Comparison of ENCODE assay signal across 8 mouse cellular contexts in the genomic region with DNA sequence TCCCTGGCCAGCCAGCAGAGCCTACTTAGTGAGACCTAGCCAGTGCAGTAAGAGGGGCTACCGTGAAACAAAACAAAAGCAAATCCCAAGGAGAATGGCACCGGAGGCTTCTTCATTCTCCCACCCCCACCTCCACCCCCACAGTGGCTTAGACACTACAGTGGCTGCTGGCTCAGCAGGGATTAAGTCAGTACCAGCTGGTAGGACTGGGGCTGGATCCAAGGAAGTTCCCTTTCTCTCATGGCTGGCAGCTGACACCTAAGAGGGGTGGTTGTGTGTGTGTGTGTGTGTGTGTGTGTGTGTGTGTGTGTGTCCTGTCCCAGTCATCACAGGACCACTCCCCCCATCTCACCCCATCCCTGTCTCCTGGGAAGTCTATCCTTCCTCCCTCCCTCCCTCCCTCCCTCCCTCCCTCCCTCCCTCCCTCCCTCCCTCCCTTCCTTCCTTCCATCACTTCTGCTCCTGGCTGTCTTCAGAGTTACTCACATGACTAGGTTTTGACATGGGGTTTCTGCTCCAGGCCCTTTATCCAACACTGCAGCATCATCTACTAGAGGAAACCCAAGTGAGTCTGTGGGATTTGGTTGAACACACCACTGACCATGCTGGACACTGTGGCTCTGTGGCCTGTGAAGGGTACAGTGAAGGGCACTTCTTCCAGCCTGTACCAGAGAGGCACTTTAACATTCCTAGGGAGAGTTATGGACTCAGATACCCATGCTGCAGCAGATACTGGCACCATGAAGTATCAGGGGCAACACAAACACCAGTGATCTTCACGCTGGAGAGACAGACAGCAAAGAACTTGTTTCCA.
DNase-seq lines count a peak whose midpoint lies in the region; ATAC-seq and TF ChIP-seq lines count a peak whose summit lies in the region.
"Not testable (repeated sequence)": the region's sequence is repeated elsewhere in the genome, so short reads cannot be mapped to it uniquely, and the experiment has no call there.

No protein-coding gene starts in this region.

- H3K4me2 ChIP-seq in forebrain, embryonic 13.5 days; heart, postnatal 0 days (ENCODE audit: low read depth, low read length); intestine, embryonic 14.5 days (ENCODE audit: low read length); lung, postnatal 0 days (replicated peaks; ENCODE audit: low read depth, low read length); midbrain, embryonic 16.5 days (ENCODE audit: low read length); stomach, embryonic 15.5 days: not testable (repeated sequence)

- H3K9me3 ChIP-seq in forebrain, embryonic 13.5 days (replicated peaks); heart, postnatal 0 days (replicated peaks; ENCODE audit: control insufficient read depth, low read length); intestine, embryonic 14.5 days (ENCODE audit: control insufficient read depth, low read length); lung, postnatal 0 days (ENCODE audit: low read length); midbrain, embryonic 16.5 days (replicated peaks; ENCODE audit: control insufficient read depth, low read length, poor library complexity, severe bottlenecking); stomach, embryonic 15.5 days: not testable (repeated sequence)

- not testable (repeated sequence) for H3K4me1 ChIP-seq in forebrain, embryonic 13.5 days; heart, postnatal 0 days (ENCODE audit: control insufficient read depth, insufficient read depth); intestine, embryonic 14.5 days (replicated peaks; ENCODE audit: control insufficient read depth, insufficient read depth, low read length); lung, postnatal 0 days (ENCODE audit: insufficient read depth, low read depth, low read length); midbrain, embryonic 16.5 days (ENCODE audit: control insufficient read depth, insufficient read depth, low read length); stomach, embryonic 15.5 days

- 77% methylated on average over 1 of the region's 3 CpGs for WGBS in forebrain, embryonic 13.5 days
- WGBS in heart, postnatal 0 days = 76% methylated on average over 1 of the region's 3 CpGs
- 87% methylated on average over 1 of the region's 3 CpGs for WGBS in intestine, embryonic 14.5 days
- WGBS in lung, postnatal 0 days = 79% methylated on average over 1 of the region's 3 CpGs
- 97% methylated on average over 1 of the region's 3 CpGs for WGBS in midbrain, embryonic 16.5 days
- WGBS in stomach, embryonic 15.5 days = 95% methylated on average over 1 of the region's 3 CpGs

- H3K27ac ChIP-seq in forebrain, embryonic 13.5 days = peak overlapping the region; percentile 54; the same call in 1 of the 2 replicates
- H3K27ac ChIP-seq in heart, postnatal 0 days (ENCODE audit: low read depth); intestine, embryonic 14.5 days (ENCODE audit: low read depth); lung, postnatal 0 days (ENCODE audit: low read length); midbrain, embryonic 16.5 days (ENCODE audit: low read length); stomach, embryonic 15.5 days: not testable (repeated sequence)

- not testable (repeated sequence) for H3K36me3 ChIP-seq in forebrain, embryonic 13.5 days (ENCODE audit: poor library complexity, severe bottlenecking); heart, postnatal 0 days (replicated peaks; ENCODE audit: control insufficient read depth, insufficient read depth, low read length); intestine, embryonic 14.5 days (ENCODE audit: control insufficient read depth, insufficient read depth, low read length); lung, postnatal 0 days (ENCODE audit: insufficient read depth, low read length); midbrain, embryonic 16.5 days (ENCODE audit: control insufficient read depth, insufficient read depth, low read length); stomach, embryonic 15.5 days

- TF ChIP-seq CTCF in heart, postnatal 0 days (IDR thresholded peaks at IDR 0.05; ENCODE audit: low read depth); lung, postnatal 0 days (IDR thresholded peaks at IDR 0.05): not testable (repeated sequence)

- H3K27me3 ChIP-seq in forebrain, embryonic 13.5 days; heart, postnatal 0 days (ENCODE audit: control insufficient read depth, insufficient read depth, low read length); intestine, embryonic 14.5 days (replicated peaks; ENCODE audit: control insufficient read depth, insufficient read depth, low read length); lung, postnatal 0 days (replicated peaks; ENCODE audit: insufficient read depth, low read length); midbrain, embryonic 16.5 days (ENCODE audit: control insufficient read depth, insufficient read depth, low read depth, low read length); stomach, embryonic 15.5 days (replicated peaks): not testable (repeated sequence)

- not testable (repeated sequence) for H3K4me3 ChIP-seq in forebrain, embryonic 13.5 days; heart, postnatal 0 days (ENCODE audit: low read depth, low read length); intestine, embryonic 14.5 days (ENCODE audit: low read depth, low read length); lung, postnatal 0 days (ENCODE audit: low read depth, low read length); midbrain, embryonic 16.5 days (ENCODE audit: low read depth, low read length); stomach, embryonic 15.5 days (replicated peaks)

- not testable (repeated sequence) for H3K9ac ChIP-seq in forebrain, embryonic 13.5 days; heart, postnatal 0 days (replicated peaks; ENCODE audit: low read depth, low read length); intestine, embryonic 14.5 days (ENCODE audit: low read length); lung, postnatal 0 days (replicated peaks; ENCODE audit: low read depth); midbrain, embryonic 16.5 days (ENCODE audit: low read depth, low read length); stomach, embryonic 15.5 days

- peak; percentile 90 for ATAC-seq in forebrain, embryonic 13.5 days
- 0 out of 2 replicates have a peak, but pooled peaks have one; percentile 30 for ATAC-seq in heart, postnatal 0 days (ENCODE audit: insufficient read depth, low read depth)
- ATAC-seq in intestine, embryonic 14.5 days (replicated peaks; ENCODE audit: low FRiP score, low TSS enrichment, low read depth) = not testable (repeated sequence)
- peak; percentile 23 for ATAC-seq in lung, postnatal 0 days
- ATAC-seq in midbrain, embryonic 16.5 days = peak; percentile 81
- ATAC-seq in stomach, embryonic 15.5 days (ENCODE audit: insufficient read depth, low FRiP score, low read depth) = 0 out of 2 replicates have a peak, but pooled peaks have one; percentile 27

- not testable (repeated sequence) for TF ChIP-seq EP300 in heart, postnatal 0 days (IDR thresholded peaks at IDR 0.05; ENCODE audit: low read depth); lung, postnatal 0 days (IDR thresholded peaks at IDR 0.05)

- DNase-seq in cerebellum, adult 11 months = peak; percentile 9
- peak; percentile 49 to 61 for DNase-seq in cerebellum, postnatal 10 days
- DNase-seq in heart, postnatal 0 days (ENCODE audit: low spot score); lung, postnatal 0 days (ENCODE audit: low spot score): not testable (repeated sequence)
- peak; percentile 3 for DNase-seq in intestine, embryonic 14.5 days (ENCODE audit: low spot score)
